Mouse (Mus musculus) kidney, postnatal 0 days (tissue): ENCODE results near the gene Pih1d2. TPM values are rescaled to one million over a fixed set of nuclear protein-coding genes. Genes with fewer than 3 reads are reported as not detected.

Source experiments
- ATAC-seq: fragments of 200-750 bp; cut with Nextera tagmentation; replicated peaks from 2 replicates; pipeline ENCODE4 v1.8.0; 2017; ENCODE audit warnings: low read depth, moderate number of reproducible peaks, moderate TSS enrichment, moderate library complexity; ENCODE audit not compliant: low FRiP score
- DNase-seq: peaks from one replicate; pipeline ENCODE4 v3.0.0-alpha.2; 2016; ENCODE audit warnings: low spot score
- H3K27ac ChIP-seq: fragments of 300-500 bp; sonication (generic); 2 replicates; pipeline ENCODE4 v1.5.1; 2014; ENCODE audit warnings: mild to moderate bottlenecking
- H3K27me3 ChIP-seq: fragments of 300-500 bp; sonication (generic); 2 replicates; pipeline ENCODE4 v1.6.1; 2014; ENCODE audit warnings: low read length, mixed read lengths; ENCODE audit not compliant: insufficient read depth
- H3K36me3 ChIP-seq: fragments of 300-500 bp; sonication (generic); 2 replicates; pipeline ENCODE4 v1.6.1; 2014; ENCODE audit warnings: low read length, mixed read lengths; ENCODE audit not compliant: insufficient read depth
- H3K4me1 ChIP-seq: fragments of 300-500 bp; sonication (generic); replicated peaks from 2 replicates; pipeline ENCODE4 v1.6.1; 2014; ENCODE audit warnings: antibody characterized with exemption, low read length, mixed read lengths; ENCODE audit not compliant: insufficient read depth
- H3K4me2 ChIP-seq: fragments of 300-500 bp; sonication (generic); 2 replicates; pipeline ENCODE4 v1.6.1; 2014; ENCODE audit warnings: mild to moderate bottlenecking, low read length, moderate library complexity, mixed read lengths
- H3K4me3 ChIP-seq: fragments of 300-500 bp; sonication (generic); replicated peaks from 2 replicates; pipeline ENCODE4 v1.5.1; 2014; ENCODE audit warnings: low read depth, low read length
- H3K9ac ChIP-seq: fragments of 300-500 bp; sonication (generic); 2 replicates; pipeline ENCODE4 v1.6.1; 2014; ENCODE audit warnings: low read depth, low read length
- H3K9me3 ChIP-seq: fragments of 300-500 bp; sonication (generic); replicated peaks from 2 replicates; pipeline ENCODE4 v1.6.1; 2016; ENCODE audit warnings: low read length, inconsistent platforms, mixed read lengths
- CTCF ChIP-seq: IDR thresholded peaks from 2 replicates; pipeline ENCODE4 v1.5.1; 2016; ENCODE audit warnings: antibody characterized with exemption, low read depth, mild to moderate bottlenecking, moderate library complexity
- WGBS: fragments of 180-500 bp; shearing (Covaris S2); extraction: QIAGEN DNeasy Blood & Tissue Kit; methylation state at CpG from one replicate; pipeline ENCODE4 v1.1.7; 2014; 5-methylcytosine and 5-hydroxymethylcytosine counted together
- polyA plus RNA-seq: library from polyadenylated mRNA; unstranded; fragments of >200 nt; fragmentation: Nextera tagmentation; extraction: Ambion mirVana; gene quantifications from 2 replicates; pipeline ENCODE4 v1.2.1, GENCODE M21; 2015

The Pih1d2 gene
- polyA plus RNA-seq, 1 experiment from 2014 or later: 7.1 TPM

DNA sequence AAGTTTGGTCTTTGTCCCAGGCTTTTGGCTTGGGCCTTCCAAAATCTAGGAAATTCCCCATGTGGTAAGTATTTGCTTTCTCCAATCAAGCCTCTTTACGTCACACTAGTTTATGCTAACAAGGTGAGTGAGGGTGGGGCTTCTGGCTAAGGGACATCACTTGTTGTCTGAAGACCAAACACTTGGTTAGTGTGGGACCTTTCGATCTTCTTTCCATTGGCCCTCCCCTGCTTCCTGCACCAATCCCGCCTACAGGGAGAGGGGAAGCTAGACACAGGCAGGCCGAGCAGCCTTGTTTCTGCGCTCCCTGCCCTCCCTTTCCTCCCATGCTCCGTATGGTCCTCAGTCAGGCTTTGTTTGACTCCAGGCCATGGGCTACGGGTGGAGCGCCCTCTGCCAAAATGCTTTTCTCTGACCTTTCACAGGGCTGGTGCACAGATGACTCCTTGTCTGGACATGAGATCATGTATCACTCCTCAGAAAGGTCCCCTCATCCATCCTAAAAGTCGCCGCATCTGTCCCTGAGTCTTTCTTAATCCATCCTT, 29.8 kb downstream of the Pih1d2 start:
- Histone ChIP-seq H3K27ac (no peak overlapping the region), H3K4me2 (no peak overlapping the region), H3K27me3 (no peaks in the 10 kb centered on the region), H3K36me3 (peaks cover 71% of the 10 kb centered on the region), H3K4me3 (no peak overlapping the region), H3K9me3 (no peaks in the 10 kb centered on the region), H3K9ac (no peak overlapping the region), H3K4me1 (no peaks in the 10 kb centered on the region)
- DNase-seq (no peak), ATAC-seq (no peak)
- TF ChIP-seq CTCF: no peak
- WGBS: 78% methylated on average over 10 of the region's 10 CpGs

DNA sequence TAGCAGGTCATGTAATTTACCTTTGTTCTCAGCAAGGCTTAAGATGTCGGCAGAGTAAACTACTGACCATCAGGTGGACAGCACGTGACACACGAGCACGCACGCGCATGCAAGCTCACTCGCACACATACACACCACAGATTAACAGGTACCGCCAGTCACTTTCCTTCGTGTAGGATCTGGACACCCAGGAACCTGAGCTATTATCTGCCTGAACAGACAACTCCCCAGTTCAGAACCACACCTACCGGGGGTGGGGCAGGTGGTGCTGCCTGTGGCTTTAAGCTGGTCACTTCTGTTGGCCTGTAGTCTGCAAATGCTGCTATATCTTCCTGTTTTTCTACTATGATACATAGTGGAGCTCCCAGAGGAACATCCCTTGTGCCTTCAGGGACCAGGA, 33.4 kb downstream of the Pih1d2 start:
- DNase-seq (no peak), ATAC-seq (no peak)
- no peak overlapping the region for H3K9ac ChIP-seq
- no peak for TF ChIP-seq CTCF
- H3K27me3 ChIP-seq: no peaks in the 10 kb centered on the region
- WGBS: 96% methylated on average over 10 of the region's 10 CpGs
- H3K4me1 ChIP-seq: no peaks in the 10 kb centered on the region
- H3K27ac ChIP-seq: no peak overlapping the region
- H3K9me3 ChIP-seq: no peaks in the 10 kb centered on the region
- no peak overlapping the region for H3K4me3 ChIP-seq
- H3K36me3 ChIP-seq: peaks cover 60% of the 10 kb centered on the region
- no peak overlapping the region for H3K4me2 ChIP-seq

DNA sequence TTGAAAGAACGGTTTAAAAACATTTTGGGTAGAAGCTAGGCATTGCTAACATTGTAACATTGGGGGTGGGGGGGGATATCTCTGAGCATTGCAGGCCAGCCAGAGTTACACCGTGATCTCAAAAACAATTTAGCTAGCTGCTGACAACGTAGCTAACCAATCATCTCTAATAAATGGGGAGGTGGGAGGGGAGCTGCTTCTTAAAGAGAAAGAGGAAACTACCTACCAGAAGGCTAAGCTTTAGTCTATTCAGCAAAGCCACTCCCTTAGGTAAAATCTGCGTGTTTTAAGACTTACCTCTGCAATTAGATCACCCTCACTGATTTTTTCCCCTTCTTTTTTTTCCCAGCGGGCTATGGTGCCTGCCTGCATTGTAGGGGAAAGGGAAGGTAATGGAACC, 41.3 kb downstream of the Pih1d2 start:
- ATAC-seq (no peak), DNase-seq (peak; percentile 14)
- Histone ChIP-seq H3K4me3 (peak overlapping the region; percentile 91), H3K4me2 (peak overlapping the region; percentile 75), H3K9ac (peak overlapping the region; percentile 94; the same call in 1 of the 2 replicates), H3K36me3 (peaks cover 9% of the 10 kb centered on the region), H3K27ac (no peak overlapping the region), H3K27me3 (no peaks in the 10 kb centered on the region), H3K4me1 (peaks cover 4% of the 10 kb centered on the region; the same call in 1 of the 2 replicates), H3K9me3 (no peaks in the 10 kb centered on the region)
- 25% methylated on average over 5 of the region's 5 CpGs for WGBS
- no peak for TF ChIP-seq CTCF

DNA sequence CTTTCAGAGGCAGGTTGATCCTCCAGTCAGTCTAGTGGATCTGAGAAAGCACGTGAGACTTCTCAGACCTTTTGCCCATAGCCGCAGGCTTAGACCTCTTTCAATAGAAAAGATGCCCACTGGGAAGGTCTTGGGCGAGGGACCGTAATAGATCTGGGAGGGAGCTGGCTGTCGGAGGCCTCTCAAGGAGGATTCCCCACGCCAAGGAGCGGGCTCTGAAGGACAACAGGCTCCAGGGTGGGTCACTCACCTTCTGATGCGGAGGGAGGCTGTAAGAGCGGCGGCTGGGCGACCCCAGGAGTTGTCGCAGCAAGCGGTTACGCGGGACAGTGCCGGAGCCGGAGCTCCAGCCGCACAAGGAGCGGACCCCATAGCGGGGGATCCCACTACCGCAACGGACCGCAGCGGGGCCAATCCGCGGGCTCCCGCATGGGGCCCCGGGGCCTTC, 41.8 kb downstream of the Pih1d2 start:
- ATAC-seq: peak; percentile 6; the same call in 1 of the 2 replicates
- Histone ChIP-seq H3K36me3 (0 out of 2 replicates have a peak, but pooled peaks cover 4% of the 10 kb centered on the region), H3K27me3 (no peaks in the 10 kb centered on the region), H3K4me3 (peak overlapping the region; percentile 91), H3K4me2 (peak overlapping the region; percentile 75), H3K9me3 (no peaks in the 10 kb centered on the region), H3K4me1 (peaks cover 4% of the 10 kb centered on the region; the same call in 1 of the 2 replicates), H3K27ac (peak overlapping the region; percentile 87), H3K9ac (peak overlapping the region; percentile 94)
- DNase-seq: no peak
- WGBS: 0% methylated on average over 24 of the region's 28 CpGs
- no peak for TF ChIP-seq CTCF

DNA sequence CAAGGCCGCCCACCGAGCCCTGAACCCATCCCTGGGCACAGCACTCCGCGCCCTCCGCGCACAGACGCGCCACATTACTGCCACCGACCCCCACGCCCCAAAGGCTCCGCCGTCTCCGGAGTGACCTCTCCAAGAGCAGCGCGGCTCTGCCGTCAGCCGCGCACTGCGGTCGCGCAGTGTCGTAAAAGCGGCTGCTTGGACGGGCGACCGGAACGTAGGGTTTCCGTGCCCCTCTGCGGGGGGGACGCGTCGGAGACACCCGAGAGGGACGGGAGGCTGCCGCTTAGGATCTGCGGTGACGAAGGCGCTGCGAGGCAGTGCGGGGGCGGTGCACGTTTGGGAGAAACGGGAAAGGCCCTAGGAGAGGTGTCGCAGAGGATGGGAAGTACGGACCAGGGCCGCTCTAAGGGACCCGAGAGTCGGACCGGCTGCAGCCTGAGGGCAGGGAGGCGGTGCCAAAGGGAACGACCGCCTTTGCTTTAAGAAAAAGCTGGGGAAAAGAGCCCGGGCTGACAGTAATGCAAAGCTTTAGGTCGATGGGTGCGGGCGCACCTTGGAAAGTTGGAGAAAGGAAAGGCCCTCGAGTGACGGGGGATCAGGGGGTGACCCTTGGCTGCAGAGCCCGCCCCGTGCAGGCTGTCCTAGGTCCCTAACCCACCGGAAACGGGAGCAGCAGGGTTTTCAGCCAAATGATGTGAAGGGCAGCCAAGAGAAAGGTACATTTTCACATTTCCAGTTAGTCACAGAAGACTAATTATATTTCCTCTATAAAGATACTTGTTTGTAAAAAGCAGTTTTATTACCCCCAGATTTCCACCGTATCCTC, 42.5 kb downstream of the Pih1d2 start, which contains the start of gene Dlat:
TSS of gene Dlat (minus strand) at position 389 of the 826 bp plus-strand sequence.
- ATAC-seq (peak; percentile 92), DNase-seq (peak; percentile 91)
- 0 out of 2 replicates have a peak, but pooled peaks cover 4% of the 10 kb centered on the region for H3K36me3 ChIP-seq
- H3K4me1 ChIP-seq: peaks cover 4% of the 10 kb centered on the region; the same call in 1 of the 2 replicates
- no peaks in the 10 kb centered on the region for H3K27me3 ChIP-seq
- peak within 1 kb of the TSS; percentile 91 for H3K4me3 ChIP-seq
- 0 out of 2 replicates have a peak, but pooled peaks have one; percentile 4 for TF ChIP-seq CTCF
- WGBS: under 1% methylated on average over 63 of the region's 63 CpGs
- peak within 1 kb of the TSS; percentile 87 for H3K27ac ChIP-seq
- peak within 1 kb of the TSS; percentile 75 for H3K4me2 ChIP-seq
- H3K9ac ChIP-seq: peak within 1 kb of the TSS; percentile 94
- H3K9me3 ChIP-seq: no peaks in the 10 kb centered on the region

DNA sequence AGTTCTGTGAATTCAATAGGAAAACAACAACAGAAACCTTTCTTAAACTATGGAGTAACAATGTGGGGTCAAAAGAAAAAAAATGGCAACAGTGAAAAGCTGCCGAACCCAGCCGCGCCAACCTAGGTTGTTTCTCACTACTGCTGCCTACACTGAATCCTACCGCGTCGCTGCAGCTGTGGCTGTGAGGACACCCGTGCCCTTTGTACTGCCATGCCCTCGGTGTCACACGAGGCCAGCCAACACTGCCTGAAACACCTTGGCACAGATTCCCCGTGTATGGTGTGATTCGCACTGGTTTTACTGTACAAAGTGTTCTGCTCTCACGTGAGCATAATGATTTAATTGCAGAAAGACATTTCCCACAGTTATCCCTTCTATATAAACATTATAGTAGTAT, 43.3 kb downstream of the Pih1d2 start:
- WGBS: 16% methylated on average over 12 of the region's 12 CpGs
- Histone ChIP-seq H3K36me3 (0 out of 2 replicates have a peak, but pooled peaks cover 4% of the 10 kb centered on the region), H3K9ac (peak overlapping the region; percentile 94; the same call in 1 of the 2 replicates), H3K4me3 (peak overlapping the region; percentile 91), H3K27ac (peak overlapping the region; percentile 87; the same call in 1 of the 2 replicates), H3K9me3 (no peaks in the 10 kb centered on the region), H3K27me3 (no peaks in the 10 kb centered on the region), H3K4me2 (peak overlapping the region; percentile 75), H3K4me1 (peaks cover 4% of the 10 kb centered on the region; the same call in 1 of the 2 replicates)
- no peak for TF ChIP-seq CTCF
- peak; percentile 34; the same call in 1 of the 2 replicates for ATAC-seq
- peak; percentile 36 for DNase-seq
